Mouse (Mus musculus) skeletal muscle tissue, postnatal 0 days (tissue): ENCODE measurements around the gene Ell3. TPM values are rescaled to one million over a fixed set of nuclear protein-coding genes. Genes with fewer than 3 reads are reported as not detected.

Source experiments
- microRNA-seq, 2 experiments: library from miRNA; unstranded; fragments of <30 nt; microRNA quantifications; one replicate each; pipeline ENCODE4; 2016
- polyA plus RNA-seq: library from polyadenylated mRNA; unstranded; fragments of >200 nt; fragmentation: Nextera tagmentation; extraction: Ambion mirVana; gene quantifications from 2 replicates; pipeline ENCODE4 v1.2.1, GENCODE M21; 2015

The Ell3 gene
- 0.12 and 0.67 TPM in 2 replicates for polyA plus RNA-seq

GRCm38 (mm10) chr2:121444178-121444577 is at the start of gene Ell3:
Ell3 (minus strand) TSS chr2:121444278.

DNA sequence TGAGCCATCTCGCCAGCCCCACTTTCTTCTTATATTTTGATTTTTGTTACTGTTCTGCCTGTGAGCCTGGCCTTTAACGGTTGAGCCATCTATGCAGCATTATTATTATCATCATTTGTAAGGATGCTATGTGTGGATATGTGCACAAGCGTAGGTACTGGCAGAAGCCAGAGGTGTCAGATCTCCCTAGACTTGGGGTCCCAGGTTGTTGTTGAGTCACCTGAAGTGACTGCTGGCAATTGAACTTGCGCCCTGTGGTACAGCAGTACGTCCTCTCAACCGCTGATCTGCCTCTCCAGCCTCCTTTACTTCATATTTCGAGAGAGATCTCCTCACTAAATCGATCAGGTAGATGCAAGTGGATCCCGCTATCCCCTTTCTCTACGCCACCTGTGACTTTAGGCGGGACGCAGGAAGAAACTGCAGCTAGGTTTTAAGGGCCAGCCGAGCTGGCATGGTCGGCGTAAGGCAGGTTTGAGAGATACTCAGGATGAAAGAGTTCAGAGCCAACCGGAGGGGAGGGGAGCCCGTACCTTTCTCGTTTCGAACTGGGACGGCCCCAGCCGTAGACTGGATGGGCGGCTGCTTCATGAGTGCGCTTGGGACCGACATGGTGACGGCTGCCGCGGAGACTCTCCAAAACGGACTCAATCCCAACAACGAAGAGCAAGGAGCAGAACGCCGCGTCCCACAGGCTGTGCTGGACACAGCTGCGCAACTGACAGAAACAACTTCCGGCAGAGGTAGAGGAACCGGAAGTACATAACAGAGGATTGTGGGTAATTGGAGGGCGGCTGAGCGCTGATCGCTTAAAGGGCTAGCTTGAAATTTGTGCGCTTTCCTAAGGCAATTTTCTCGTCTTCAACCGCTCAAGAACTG is 29.5 kb upstream of the Ell3 start, which contains the start of gene Mfap1b:
Gene Mfap1b, minus strand, starts transcription at position 767 of the 879 bp plus-strand sequence.

DNA sequence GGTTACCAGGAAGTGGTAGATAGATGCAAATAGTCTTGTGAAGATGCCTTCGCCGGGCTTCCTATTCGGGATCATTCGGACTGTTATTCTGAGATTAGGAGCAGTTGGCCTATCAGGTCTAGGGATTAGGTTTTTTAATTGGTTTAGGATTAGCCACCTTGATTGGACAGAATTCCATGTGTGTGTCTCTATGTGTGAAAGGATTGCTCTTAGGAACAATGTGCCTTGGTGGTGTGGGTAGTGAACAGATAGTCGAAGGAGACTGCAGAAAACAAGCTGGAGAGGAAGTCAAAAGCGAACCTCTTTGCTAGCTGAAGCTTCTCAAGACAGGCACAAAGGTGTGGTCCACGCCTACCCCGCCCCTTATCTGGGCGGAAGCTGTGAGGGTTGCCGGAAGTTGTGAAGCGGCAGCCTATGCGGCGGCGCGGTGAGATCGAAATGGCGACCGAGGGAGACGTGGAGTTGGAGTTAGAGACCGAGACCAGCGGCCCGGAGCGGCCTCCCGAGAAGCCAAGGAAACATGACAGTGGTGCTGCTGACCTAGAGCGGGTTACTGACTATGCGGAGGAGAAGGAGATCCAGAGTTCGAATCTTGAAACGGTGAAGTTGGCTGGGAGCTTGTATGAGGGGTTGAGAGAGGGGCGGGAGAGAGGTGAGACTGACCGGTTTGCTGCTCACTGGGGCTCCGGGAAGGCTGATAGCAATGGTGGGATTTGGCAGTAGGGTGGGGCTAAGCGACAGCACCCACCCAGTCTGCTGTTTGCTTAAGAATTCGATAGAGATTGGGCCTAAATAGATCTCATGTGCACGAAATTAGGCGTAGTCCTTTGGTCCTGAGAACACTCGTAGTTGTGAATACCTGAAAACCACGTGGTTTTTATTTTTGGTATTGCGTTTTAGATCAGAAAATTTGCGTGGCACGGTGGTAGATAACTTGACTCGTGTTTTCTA is 12.9 kb upstream of the Ell3 start, which contains the start of gene Serinc4:
Gene Serinc4, minus strand, starts transcription at position 90 of the 951 bp plus-strand sequence.

DNA sequence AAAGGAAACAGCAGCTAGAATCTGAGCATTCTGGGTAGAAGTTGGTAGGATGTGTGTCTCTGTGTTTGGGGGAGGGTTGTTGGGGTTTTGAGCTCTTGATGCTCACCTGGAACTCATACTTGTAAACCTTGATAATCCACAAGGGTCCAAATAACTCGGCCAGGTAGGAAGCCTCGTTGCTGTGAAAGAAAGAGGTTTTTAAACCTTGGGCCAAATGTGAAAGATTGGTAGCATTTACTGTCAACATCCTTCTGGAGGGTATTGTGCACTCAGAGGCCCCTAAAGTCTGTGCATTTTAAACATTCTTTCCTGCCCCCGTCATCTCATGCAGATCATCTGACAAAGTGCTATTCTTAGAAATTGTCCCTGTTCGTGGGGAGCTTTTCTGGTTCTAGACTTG is 8.9 kb upstream of the Ell3 start, which contains the start of gene Hypk:
Gene Hypk, plus strand, starts transcription at position 301 of the 400 bp plus-strand sequence.

GRCm38 (mm10) chr2:121448739-121449535 is 4.9 kb upstream of the Ell3 start, which contains the start of gene Serf2:
Serf2 (plus strand) TSS chr2:121449195.

DNA sequence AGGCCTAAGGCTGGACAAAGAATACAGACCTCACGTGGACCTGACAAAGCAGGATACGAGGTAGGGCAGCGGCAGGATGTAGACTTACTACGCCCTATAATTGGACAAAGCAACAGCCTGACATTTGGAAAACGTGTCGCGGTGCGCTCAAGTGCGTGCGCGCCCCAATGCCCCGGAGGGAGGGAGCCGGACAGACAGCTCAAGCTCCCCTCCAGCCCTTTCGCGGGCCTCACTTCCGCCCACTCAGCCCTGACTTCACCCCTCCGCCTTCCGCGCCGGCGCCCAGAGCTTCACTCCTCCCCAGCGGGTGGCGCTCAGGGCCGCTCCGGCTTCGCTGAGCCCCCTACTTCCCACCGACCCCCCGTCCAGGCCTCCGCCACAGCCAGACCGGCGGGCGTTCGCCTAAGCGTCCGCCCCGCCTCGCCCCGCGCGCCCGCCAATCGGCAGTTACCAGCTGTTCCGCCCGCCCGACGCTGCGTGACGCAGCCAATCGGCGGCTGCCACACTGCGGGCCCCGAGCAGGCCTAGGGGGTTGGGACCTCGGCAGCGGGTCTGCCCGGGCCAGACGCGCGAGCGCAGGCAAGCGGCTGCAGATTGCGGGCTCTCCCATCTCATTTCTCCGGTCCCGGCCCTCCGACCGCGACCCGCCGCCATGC is 30.6 kb downstream of the Ell3 start, which contains the start of the genes Pdia3 and Catsper2:
Gene Pdia3, plus strand, starts transcription at position 389 of the 656 bp plus-strand sequence.
Gene Catsper2, minus strand, starts transcription at position 406 of the 656 bp plus-strand sequence.

Small RNAs within 50 kb of the gene (microRNA-seq; reads per million reads assigned to microRNA genes)
- gene Gm22953 = 0 to 0.21 reads per million in 2 experiments

Other genes with a start within 250 kb of the Ell3 start
- 10.7 and 16.0 TPM in 2 replicates for gene Trp53bp1, start 172.9 kb downstream of the Ell3 start, polyA plus RNA-seq
- 2.0 TPM in 2 replicates for gene Map1a, start 154.7 kb downstream of the Ell3 start, polyA plus RNA-seq
- gene Ppip5k1, start 88.9 kb downstream of the Ell3 start, polyA plus RNA-seq = 7.0 and 8.7 TPM in 2 replicates
- gene Ckmt1, start 86.6 kb downstream of the Ell3 start, polyA plus RNA-seq = 2.0 TPM in 1 of 2 replicates, not detected in the other
- gene Strc, start 57.1 kb downstream of the Ell3 start, polyA plus RNA-seq = not detected in 2 replicates
- 166 and 212 TPM in 2 replicates for gene Pdia3, start 30.5 kb downstream of the Ell3 start, polyA plus RNA-seq
- 3.2 and 4.4 TPM in 2 replicates for gene Catsper2, start 30.5 kb downstream of the Ell3 start, polyA plus RNA-seq
- 562 and 617 TPM in 2 replicates for gene Serf2, start 4.9 kb upstream of the Ell3 start, polyA plus RNA-seq
- 89.7 and 91.1 TPM in 2 replicates for gene Hypk, start 9.0 kb upstream of the Ell3 start, polyA plus RNA-seq
- not detected in 2 replicates for gene Serinc4, start 12.5 kb upstream of the Ell3 start, polyA plus RNA-seq
- gene Mfap1b, start 29.8 kb upstream of the Ell3 start, polyA plus RNA-seq = 36.7 and 41.5 TPM in 2 replicates
- 15.6 and 17.9 TPM in 2 replicates for gene Mfap1a, start 62.4 kb upstream of the Ell3 start, polyA plus RNA-seq
- gene Wdr76, start 62.4 kb upstream of the Ell3 start, polyA plus RNA-seq = 1.9 and 2.6 TPM in 2 replicates